Mouse (Mus musculus) fat pad, adult 2 months (tissue): ENCODE measurements around the gene Vgll2.

Experiments
- DNase-seq: peaks from one replicate; pipeline ENCODE4 v3.0.0-alpha.2; 2011; ENCODE audit warnings: low read depth, low spot score; ENCODE audit errors: extremely low read depth

Gene Vgll2

GRCm38 (mm10) chr10:52022413-52023212, at the start of gene Vgll2:
TSS of gene Vgll2 (plus strand) at chr10:52022502.
- no peak for DNase-seq

- DNase-seq: no peak
Observed at GRCm38 (mm10) chr10:51975137-51975536, 47.2 kb upstream of the Vgll2 start.

GRCm38 (mm10) chr10:51975587-51975986, 46.7 kb upstream of the Vgll2 start:
- no peak for DNase-seq

- no peak for DNase-seq
Observed at GRCm38 (mm10) chr10:51981651-51982050, 40.7 kb upstream of the Vgll2 start.

DNA sequence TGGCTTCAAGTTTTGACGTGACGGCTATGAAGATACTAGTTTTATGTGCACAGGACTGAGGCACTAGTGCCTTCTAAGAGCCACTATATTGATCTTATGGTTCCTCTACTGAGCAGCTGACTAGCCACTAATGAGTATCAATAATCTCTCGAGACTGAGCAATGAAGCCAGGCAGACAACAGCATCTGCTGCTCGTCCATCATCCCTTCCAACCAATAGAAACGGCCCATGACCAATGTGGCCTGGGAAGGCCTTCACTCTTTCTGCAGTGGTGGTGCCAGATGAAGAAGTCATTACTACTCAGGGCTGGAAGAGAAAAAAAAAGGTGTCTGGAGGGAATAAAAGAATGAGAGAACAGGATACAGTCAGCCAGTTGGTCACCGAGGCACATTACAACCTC, 39.9 kb upstream of the Vgll2 start:
- DNase-seq: no peak

DNA sequence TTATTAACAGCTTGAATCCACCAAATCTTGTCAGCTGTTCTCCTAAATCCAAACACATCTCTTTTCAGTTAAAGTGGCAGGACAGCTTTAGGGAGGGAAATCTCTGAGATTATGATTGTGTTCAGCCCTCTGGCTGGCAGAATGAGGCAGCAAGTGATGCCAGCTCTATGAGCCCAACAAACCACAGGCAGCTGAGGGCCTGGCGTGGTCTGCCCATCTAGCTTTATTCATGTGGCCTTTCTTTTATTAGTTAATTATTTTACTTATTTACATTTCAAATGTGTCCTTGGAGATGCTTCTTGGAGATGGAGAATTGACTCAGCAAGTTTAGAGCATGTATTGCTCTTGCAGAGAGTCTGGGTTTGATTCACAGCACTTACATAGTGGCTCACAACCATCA, 3.8 kb upstream of the Vgll2 start:
- no peak for DNase-seq

DNA sequence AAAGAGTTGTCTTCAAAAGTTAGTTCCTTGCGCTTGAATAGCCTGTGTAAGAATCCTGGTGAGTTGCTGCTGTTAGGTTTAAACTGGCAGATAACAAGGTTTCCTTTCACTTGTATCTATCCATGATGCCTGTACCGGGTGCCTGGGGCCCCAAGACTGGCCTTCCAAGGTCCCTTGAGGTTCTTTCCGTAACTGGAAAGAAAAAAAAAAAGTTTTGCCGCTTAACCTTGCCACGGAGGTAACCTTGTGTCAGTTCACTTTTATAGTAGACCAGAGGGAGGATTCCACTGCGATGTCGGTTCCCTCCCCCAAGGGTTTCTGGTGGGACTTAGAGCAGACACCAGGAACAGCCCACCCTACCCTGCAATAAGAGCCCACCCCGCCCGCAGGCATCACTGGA, 1.1 kb upstream of the Vgll2 start:
- DNase-seq: no peak

GRCm38 (mm10) chr10:52021736-52022394, 437 bp upstream of the Vgll2 start:
- no peak for DNase-seq

DNA sequence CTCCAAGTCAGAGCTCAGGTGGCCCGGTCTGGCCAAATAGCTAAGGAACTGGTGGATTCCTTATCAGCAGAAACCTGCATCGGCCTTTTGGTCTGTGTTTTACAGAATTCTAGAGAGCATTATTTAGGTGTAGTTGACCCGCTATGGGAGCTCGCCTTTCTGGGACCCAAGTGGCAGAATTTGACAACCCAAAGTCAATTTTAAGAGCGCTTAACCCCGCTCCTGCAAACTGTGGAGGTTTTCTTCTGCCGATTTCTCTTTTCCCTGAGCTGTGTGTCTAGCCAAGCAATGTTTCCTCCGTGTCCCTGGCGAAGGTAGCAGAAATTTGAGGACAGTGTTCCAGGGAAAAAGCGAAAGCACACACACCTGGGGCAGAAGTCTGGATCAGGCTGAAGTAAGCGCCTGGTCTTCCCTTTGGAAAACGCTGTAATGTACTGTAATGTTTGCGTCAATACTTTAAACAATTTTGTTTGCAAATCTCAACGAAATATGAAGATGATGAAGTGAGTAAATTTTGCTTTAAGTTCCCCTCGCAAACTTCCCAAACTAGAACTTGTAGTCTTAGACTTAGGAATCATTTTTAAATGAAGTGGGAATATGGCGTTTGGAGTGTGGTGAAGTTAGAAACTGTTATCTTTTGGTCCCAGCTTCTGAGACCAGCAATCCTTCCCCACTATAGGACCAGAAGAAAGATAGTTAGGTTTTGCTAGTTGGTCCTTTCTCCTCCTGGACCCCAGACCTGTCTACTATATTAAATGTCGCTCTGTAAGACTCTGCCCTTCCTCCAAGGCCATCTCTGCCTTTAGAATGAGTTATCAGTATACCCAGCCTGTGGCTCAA, 1.1 kb downstream of the Vgll2 start:
- DNase-seq: no peak

GRCm38 (mm10) chr10:52024053-52024410, 1.7 kb downstream of the Vgll2 start:
- DNase-seq: no peak

DNA sequence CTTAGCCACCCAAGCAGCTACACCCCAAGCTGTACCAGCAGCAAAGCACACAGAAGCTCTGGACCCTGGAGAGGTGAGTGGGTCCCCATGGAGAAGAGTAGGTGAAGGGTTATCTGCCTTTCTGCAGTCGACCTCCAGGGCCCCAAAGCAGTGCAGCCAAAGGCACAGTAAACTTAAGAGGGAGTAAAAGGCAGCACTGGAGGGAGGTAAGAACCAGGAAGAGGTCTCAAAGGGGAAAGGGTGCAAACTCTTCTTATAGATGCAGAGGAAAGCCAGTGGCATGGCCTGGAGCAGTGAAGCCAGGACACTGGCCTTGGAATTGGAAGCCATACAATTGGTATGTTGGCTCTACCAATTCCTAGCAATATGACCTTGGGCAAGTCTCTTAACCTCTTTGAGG, 3.0 kb downstream of the Vgll2 start:
- DNase-seq: no peak

DNA sequence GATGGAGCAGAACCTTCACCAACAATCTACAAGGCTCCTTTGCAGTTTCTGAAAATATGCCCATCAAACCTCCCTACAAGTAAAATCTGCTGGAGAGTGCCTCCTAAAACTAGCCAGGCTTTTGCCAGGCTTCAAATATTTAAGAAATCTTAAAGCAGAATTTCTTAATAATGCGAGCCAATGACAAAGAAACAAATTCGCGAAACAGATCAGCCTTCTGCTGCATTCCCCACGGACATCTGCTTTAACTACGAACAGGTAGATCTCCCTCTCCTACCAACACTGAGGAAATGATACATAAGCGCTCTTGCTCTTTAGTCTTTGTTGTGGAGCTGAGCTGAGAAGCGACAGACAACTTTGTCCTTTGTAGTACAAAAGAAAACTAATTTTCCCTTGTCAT, 3.5 kb downstream of the Vgll2 start:
- no peak for DNase-seq

- DNase-seq: no peak
Observed at GRCm38 (mm10) chr10:52027161-52028035, 5.1 kb downstream of the Vgll2 start.

DNA sequence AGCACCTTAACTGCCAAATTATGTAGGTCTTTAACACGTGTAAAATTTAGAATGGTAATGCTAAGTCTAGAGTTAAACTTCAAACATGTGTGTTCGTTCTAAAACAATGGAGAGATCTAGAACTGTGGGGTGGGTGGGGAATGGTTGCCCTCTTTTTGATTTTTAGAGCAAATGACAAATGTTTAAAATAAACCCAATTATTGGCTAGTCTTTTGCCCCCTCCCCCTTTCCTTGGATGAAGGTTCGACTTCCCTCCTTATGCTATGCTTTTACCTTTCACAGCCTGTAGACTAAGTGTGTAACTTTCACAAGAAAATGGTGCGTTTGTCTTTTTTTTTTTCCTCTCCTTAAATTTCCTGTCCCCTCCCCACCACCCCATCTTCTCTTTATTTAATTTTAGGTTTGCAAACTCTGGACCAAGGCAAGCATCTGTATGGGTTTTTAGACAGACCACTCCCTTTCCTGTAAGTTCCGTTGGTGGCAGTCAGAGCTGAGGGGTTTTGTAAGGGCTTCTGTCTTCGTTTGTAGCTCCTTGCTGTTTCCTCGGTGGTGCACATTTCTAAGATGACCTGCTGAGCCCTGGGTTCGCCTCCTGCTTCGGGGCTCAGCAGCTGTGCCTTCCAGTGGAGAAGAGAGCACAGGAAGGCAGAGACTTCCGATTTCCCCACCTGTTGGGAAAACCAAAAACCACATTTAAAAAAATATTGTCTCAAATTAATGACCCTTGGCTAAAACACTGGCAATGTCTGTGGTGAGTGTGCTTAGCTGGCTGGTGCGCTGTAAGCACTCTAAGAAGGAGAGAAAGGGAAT, 6.5 kb downstream of the Vgll2 start:
- no peak for DNase-seq

DNA sequence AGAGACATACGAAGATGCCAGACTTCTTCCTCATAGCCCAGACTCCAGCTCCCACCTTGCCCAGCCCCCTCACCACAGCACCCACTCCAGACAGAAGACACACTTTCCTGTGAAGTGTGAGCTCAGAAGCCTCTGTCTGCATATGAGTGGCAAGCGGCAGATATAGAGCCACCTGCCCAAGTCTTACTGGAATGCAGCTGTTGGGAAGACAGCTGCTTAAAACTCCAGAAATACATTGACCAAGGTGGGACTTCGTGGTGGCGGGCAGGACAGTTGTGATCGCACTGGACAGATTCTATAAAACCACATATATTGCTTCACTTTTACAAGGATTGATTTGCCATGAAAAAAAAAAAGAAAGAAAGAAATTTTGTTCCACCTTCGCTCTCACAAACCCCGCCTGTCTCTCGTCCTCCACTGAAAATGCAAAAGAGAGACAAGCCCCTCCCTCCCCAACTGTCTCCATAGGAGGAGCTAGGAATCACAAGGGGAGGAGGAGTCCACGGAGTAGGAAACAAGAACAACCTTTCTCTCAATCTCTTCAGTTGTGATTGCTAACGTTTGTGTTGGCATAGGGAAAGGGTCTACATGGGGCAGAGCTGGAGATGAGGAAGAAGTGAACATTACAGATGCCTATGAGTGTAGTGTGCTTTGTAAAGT, 7.2 kb downstream of the Vgll2 start:
- no peak for DNase-seq

DNA sequence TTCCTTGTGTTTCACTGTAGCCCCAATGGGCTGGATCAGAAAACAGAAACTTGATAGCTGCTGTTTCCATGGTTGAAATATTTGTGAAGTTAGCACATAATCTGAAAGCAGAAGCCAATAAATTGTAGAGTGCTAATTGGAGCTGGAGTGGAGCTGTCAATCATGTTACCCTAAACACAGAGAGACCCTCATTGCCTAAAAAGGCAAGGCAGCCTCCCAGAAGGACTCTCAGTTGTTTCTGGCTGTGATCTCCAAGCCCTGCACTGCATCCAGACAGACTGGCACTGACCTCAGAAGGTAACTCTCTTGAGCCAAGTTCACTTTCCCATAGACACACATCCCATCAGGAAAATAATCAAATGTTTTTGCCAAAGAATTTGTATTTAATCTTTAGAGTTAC, 11.4 kb downstream of the Vgll2 start:
- DNase-seq: no peak

GRCm38 (mm10) chr10:52039392-52039791, 17.1 kb downstream of the Vgll2 start:
- no peak for DNase-seq

GRCm38 (mm10) chr10:52043086-52043485, 20.8 kb downstream of the Vgll2 start:
- DNase-seq: no peak

GRCm38 (mm10) chr10:52048287-52048686, 26.0 kb downstream of the Vgll2 start:
- no peak for DNase-seq
